Mouse (Mus musculus) c-Kit-positive CD71-negative TER-119-negative erythroid progenitor cells, embryonic 14.5 days (primary cell): ENCODE results near the gene Zfp426.

ENCODE experiments used
- DNase-seq: peaks from one replicate; pipeline ENCODE4 v3.0.0-alpha.2; 2013; ENCODE audit warnings: low read depth

The Zfp426 gene

GRCm38 (mm10) chr9:20453647-20454046 lies 38.9 kb downstream of the Zfp426 start:
- no peak for DNase-seq

GRCm38 (mm10) chr9:20451493-20451892 lies 41.1 kb downstream of the Zfp426 start:
- DNase-seq = no peak

GRCm38 (mm10) chr9:20443183-20443783 lies 49.3 kb downstream of the Zfp426 start:
- DNase-seq = no peak

- DNase-seq = no peak
These were observed 62.5 kb downstream of the Zfp426 start for GRCm38 (mm10) chr9:20430004-20430403.
